Mouse (Mus musculus): ENCODE results near the gene Wfdc17. TPM values are rescaled to one million over a fixed set of nuclear protein-coding genes. Genes with fewer than 3 reads are reported as not detected.

Wfdc17 gene
- total RNA-seq, 2 experiments from 2014 or later = not detected

- ATAC-seq (replicated peaks; ENCODE audit: low FRiP score, low TSS enrichment, poor library complexity, severe bottlenecking) = no peak
Measured at GRCm38 (mm10) chr11:83737109-83737558, 33.3 kb downstream of the Wfdc17 start.

DNA sequence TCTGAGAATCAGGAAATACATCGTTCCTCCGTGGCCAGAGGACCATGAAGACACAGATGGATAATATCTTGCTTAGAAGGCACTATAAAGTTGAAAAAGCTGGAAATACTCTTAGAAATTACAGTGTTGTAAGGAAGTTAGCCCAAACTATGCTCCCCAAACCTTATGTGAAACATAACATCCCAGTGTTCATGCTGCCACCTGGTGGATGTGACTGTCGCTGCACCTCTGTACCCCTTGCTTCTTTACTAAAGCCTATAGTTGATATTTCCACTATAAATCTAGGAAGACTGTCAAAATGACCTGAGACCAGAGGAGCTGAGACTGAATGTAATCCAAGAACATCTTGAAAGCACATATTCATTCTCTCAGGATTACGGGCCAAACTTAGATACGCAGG lies 35.5 kb downstream of the Wfdc17 start:
- peak; percentile 78; the same call in 1 of the 2 replicates for ATAC-seq (replicated peaks; ENCODE audit: low FRiP score, low TSS enrichment, poor library complexity, severe bottlenecking)

DNA sequence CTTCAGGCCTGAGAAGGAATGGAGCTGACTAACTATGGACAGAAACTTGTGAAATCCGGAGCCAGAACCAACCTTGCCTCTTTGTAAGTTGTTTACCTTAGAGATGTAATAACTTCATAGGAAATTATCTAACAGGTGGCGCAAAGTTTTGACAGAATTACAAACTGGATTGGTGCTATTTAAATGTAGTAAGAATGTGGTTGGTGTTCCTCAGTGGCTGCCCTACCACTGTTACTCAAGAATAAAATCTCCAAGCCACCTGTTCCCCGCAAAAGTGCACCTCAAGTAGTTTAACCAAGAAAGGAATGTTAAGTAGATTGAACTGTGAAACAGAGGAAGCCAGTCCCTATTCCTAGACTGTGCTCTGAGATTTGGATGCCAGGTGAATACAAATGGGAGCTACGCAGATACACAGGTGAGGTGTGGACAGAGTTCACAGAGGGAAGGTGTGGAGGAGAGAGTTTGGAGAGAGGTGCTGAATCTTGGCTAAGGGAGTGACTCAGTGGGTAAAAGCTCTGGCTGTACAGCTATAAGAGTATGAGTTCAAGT lies 36.7 kb downstream of the Wfdc17 start:
- no peak for ATAC-seq (replicated peaks; ENCODE audit: low FRiP score, low TSS enrichment, poor library complexity, severe bottlenecking)

DNA sequence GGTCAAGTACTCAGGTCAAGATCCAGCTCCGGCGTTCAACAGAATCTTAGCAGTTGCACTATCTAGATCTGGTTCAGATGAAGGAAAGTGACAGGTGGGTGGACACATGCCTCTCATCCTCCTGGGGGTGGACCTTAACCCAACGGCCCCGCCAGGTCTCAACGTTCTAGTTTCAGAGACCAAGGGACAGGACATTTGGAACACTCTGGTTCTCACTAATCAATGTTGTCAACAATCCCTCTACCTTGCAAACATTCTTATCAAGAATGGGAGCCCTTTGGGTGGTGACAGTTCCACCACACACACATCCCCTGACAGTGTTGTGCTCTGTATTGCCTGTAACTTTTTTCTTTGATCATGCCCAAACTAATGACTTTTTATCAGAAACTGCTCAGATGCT lies 38.0 kb downstream of the Wfdc17 start:
- ATAC-seq (replicated peaks; ENCODE audit: low FRiP score, low TSS enrichment, poor library complexity, severe bottlenecking) = no peak

DNA sequence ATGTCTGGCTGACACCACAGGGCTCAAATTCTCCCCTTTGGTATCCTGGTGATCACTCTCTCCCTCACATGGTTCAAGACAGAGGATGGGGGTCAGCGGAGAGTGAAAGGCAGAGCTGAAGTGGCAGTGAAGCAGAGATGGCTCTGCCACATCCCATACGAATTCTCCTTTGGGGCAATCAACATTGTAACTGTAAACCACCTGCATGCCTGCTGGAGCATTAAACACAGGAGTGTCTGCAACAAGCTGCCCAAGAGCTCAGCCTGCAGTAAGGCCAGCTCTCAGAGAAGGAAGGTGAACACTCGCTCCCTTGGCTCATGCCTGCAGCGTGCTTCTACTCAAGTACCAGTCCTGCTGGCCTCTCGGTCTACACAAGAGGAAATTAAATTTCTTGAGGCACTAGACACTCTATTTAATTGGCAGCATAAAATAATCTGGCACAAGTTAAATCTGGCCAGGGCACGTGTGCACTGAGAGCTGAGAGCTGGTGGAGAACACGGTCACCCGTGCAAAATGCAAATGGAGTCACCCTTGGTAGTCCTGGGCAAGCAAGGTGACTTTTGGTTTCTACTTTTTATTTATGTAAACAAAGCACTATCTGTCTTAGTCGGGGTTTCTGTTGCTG lies 39.1 kb downstream of the Wfdc17 start:
- ATAC-seq (replicated peaks; ENCODE audit: low FRiP score, low TSS enrichment, poor library complexity, severe bottlenecking) = no peak

- no peak for ATAC-seq (replicated peaks; ENCODE audit: low FRiP score, low TSS enrichment, poor library complexity, severe bottlenecking)
Measured at GRCm38 (mm10) chr11:83743525-83743924, 39.7 kb downstream of the Wfdc17 start.

- ATAC-seq (replicated peaks; ENCODE audit: low FRiP score, low TSS enrichment, poor library complexity, severe bottlenecking) = no peak
Measured at GRCm38 (mm10) chr11:83746152-83746551, 42.4 kb downstream of the Wfdc17 start.

GRCm38 (mm10) chr11:83746681-83747080 lies 42.9 kb downstream of the Wfdc17 start, which contains the start of gene Wfdc21:
Gene Wfdc21 (plus strand): TSS chr11:83746940.
- no peak for ATAC-seq (replicated peaks; ENCODE audit: low FRiP score, low TSS enrichment, poor library complexity, severe bottlenecking)

DNA sequence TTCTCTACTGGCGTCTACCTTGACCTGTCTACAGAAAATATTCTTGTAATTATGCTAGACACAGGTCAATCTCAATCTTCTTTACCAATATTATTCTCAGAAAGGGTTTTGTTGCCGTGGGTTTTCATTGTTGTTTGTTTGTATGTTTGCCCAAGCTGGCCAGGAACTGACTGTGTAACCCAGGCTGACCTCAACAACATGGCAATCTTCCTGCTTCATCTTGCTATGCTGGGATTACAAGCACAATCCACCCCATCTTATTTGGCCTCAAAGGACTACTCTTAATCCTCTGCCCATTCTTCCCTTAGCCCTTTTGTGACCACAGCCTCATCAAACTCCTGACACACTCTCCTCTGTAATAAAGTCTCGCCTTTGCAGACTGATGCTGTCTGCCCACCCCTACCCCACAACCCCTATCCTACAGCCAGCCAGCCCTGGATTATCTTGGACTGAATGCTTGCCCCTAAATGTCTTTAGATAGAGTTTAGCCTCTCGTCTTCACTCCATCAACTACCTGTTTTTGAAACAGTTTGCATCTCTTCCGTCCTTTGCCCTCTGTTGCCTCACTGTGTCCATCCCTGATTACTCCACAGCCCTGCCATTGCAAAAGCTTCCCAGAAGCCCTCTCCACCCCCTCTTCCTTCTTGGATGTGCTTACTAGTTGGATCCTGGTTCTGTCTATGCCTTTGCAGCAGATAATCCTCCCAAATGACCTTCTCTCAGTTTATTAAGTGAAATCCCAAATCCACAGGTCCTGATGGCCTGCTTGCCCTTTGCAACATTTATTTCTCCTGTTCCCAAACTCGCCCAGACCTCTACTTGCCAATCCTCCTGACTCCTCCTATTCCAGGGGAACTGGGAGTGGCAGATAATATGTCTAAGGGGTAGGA lies 43.8 kb downstream of the Wfdc17 start:
- no peak for ATAC-seq (replicated peaks; ENCODE audit: low FRiP score, low TSS enrichment, poor library complexity, severe bottlenecking)

DNA sequence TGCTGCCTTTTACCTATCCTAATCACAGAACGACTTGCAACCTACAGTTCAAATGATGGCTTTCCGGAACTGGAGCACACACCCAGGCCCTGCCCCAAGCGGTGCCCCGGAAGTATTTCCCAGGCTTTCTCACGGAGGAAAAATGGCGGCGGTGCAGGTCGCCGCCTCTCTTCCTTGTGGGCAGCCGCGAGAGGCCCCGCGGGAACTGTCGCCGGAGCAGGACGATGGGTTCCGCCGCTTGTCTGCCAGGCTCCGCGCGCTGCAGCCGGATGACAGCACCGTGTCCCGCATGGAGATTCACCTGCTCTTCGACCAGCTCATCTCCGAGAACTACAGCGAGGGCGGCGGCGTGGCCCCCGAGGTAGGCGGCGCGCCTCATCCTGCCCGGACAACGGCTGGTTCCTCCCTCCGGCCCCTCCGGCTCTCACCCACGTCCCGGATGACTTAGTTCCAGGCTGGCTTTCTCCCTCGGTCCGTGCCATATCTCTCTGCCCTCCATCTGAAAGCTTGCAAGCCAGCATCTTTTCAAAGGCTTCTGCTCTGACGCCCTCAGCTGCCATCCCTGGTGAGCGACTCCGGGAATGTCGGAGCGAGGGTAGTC lies 49.9 kb downstream of the Wfdc17 start, which contains the start of gene Heatr6:
TSS of gene Heatr6 (plus strand) at position 116 of the 601 bp plus-strand sequence.
- ATAC-seq (replicated peaks; ENCODE audit: low FRiP score, low TSS enrichment, poor library complexity, severe bottlenecking) = peak; percentile 99

GRCm38 (mm10) chr11:83754227-83754626 lies 50.4 kb downstream of the Wfdc17 start:
- ATAC-seq (replicated peaks; ENCODE audit: low FRiP score, low TSS enrichment, poor library complexity, severe bottlenecking) = no peak; the same call in 1 of the 2 replicates

Other genes with a start within 250 kb of the Wfdc17 start
- 0.37 TPM in 1 of 2 replicates, not detected in the other for gene Mmp28, start 240.9 kb upstream of the Wfdc17 start, total RNA-seq (2014; fragmentation: Nextera tagmentation)
- 0.19 and 0.42 TPM in 2 replicates for gene Mmp28, start 240.9 kb upstream of the Wfdc17 start, total RNA-seq (2017)
- gene Taf15, start 230.9 kb upstream of the Wfdc17 start, total RNA-seq (2014; fragmentation: Nextera tagmentation) = 60.9 and 72.5 TPM in 2 replicates
- gene Taf15, start 230.9 kb upstream of the Wfdc17 start, total RNA-seq (2017) = 24.0 and 32.8 TPM in 2 replicates
- gene Heatr9, start 181.8 kb upstream of the Wfdc17 start, total RNA-seq (2014; fragmentation: Nextera tagmentation) = not detected in 2 replicates
- gene Heatr9, start 181.8 kb upstream of the Wfdc17 start, total RNA-seq (2017) = not detected in 2 replicates
- 8.9 and 46.6 TPM in 2 replicates for gene Ccl5, start 173.5 kb upstream of the Wfdc17 start, total RNA-seq (2014; fragmentation: Nextera tagmentation)
- 5.6 and 32.4 TPM in 2 replicates for gene Ccl5, start 173.5 kb upstream of the Wfdc17 start, total RNA-seq (2017)
- not detected in 2 replicates for gene Ccl9, start 125.4 kb upstream of the Wfdc17 start, total RNA-seq (2014; fragmentation: Nextera tagmentation)
- 0.70 and 10.4 TPM in 2 replicates for gene Ccl9, start 125.4 kb upstream of the Wfdc17 start, total RNA-seq (2017)
- not detected in 2 replicates for gene Ccl6, start 110.9 kb upstream of the Wfdc17 start, total RNA-seq (2014; fragmentation: Nextera tagmentation)
- gene Ccl6, start 110.9 kb upstream of the Wfdc17 start, total RNA-seq (2017) = 0.84 and 4.1 TPM in 2 replicates
- not detected in 2 replicates for gene Rpl9-ps1, start 58.4 kb upstream of the Wfdc17 start, total RNA-seq (2014; fragmentation: Nextera tagmentation)
- not detected in 2 replicates for gene Rpl9-ps1, start 58.4 kb upstream of the Wfdc17 start, total RNA-seq (2017)
- gene Ccl3, start 54.6 kb upstream of the Wfdc17 start, total RNA-seq (2014; fragmentation: Nextera tagmentation) = not detected in 2 replicates
- gene Ccl3, start 54.6 kb upstream of the Wfdc17 start, total RNA-seq (2017) = 13.6 and 17.1 TPM in 2 replicates
- 1.7 TPM in 1 of 2 replicates, not detected in the other for gene Ccl4, start 41.4 kb upstream of the Wfdc17 start, total RNA-seq (2014; fragmentation: Nextera tagmentation)
- 10.9 and 16.2 TPM in 2 replicates for gene Ccl4, start 41.4 kb upstream of the Wfdc17 start, total RNA-seq (2017)
- not detected in 2 replicates for gene Wfdc18, start 5.0 kb downstream of the Wfdc17 start, total RNA-seq (2014; fragmentation: Nextera tagmentation)
- gene Wfdc18, start 5.0 kb downstream of the Wfdc17 start, total RNA-seq (2017) = not detected in 2 replicates
- gene Wfdc21, start 42.9 kb downstream of the Wfdc17 start, total RNA-seq (2014; fragmentation: Nextera tagmentation) = 30.6 TPM in 1 of 2 replicates, not detected in the other
- gene Wfdc21, start 42.9 kb downstream of the Wfdc17 start, total RNA-seq (2017) = 2.1 TPM in 1 of 2 replicates, not detected in the other
- gene Heatr6, start 49.7 kb downstream of the Wfdc17 start, total RNA-seq (2014; fragmentation: Nextera tagmentation) = 21.9 and 38.9 TPM in 2 replicates
- gene Heatr6, start 49.7 kb downstream of the Wfdc17 start, total RNA-seq (2017) = 10.2 and 20.6 TPM in 2 replicates
- gene Hnf1b, start 146.1 kb downstream of the Wfdc17 start, total RNA-seq (2014; fragmentation: Nextera tagmentation) = not detected in 2 replicates
- not detected in 2 replicates for gene Hnf1b, start 146.1 kb downstream of the Wfdc17 start, total RNA-seq (2017)
- 29.1 and 31.5 TPM in 2 replicates for gene Ddx52, start 238.1 kb downstream of the Wfdc17 start, total RNA-seq (2014; fragmentation: Nextera tagmentation)
- 58.8 and 95.1 TPM in 2 replicates for gene Ddx52, start 238.1 kb downstream of the Wfdc17 start, total RNA-seq (2017)